ENCODE assay signal across 18 mouse cellular contexts in the genomic region with DNA sequence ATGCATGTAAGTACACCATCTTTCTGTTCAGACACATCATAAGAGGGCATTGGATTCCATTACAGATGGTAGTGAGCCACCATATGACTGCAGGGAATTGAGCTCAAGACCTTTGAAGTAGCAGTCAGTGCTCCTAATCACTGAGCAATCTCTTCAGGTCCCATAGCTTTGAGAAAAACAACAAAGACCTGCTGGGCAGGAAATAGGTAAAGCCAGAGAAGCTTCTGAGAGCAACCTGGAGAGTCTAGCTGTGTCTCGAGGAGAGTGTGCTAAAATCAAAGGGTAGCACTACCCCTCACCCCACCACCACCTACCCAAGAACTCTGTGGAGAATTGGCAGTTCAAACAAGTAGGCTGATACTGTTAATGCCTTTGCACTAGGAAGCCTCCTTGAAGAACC.
DNase-seq lines count a peak whose midpoint lies in the region; ATAC-seq lines count a peak whose summit lies in the region.
"Had no signal": no experiment of that assay in that cellular context is flagged by ENCODE, and none has a peak within 500 bp of the region (broad histone marks: within the 10 kb centered on the region; RNA-seq: fewer than 3 reads in every experiment).

No protein-coding gene starts in this region.

- DNase-seq in CD4-positive, CD25-positive, alpha-beta regulatory T cell, adult 2 months (ENCODE audit: low read depth, low spot score), result peak; percentile 36
- DNase-seq in thymus, postnatal 4 days, result peak; percentile 11
- no peak for DNase-seq in embryo, embryonic 10 days (ENCODE audit: low spot score)
- DNase-seq in MN1 (ENCODE audit: low spot score), result no peak
- DNase-seq in kidney, adult 18-20 months, result no peak
- DNase-seq: adrenal gland, postnatal 25 days; cerebellum, adult 18-20 months; cerebellum, postnatal 14 days; forebrain, postnatal 0 days; heart, postnatal 10 days; kidney, adult 9 months; kidney, postnatal 10 days; layer of hippocampus, adult 9-11 months had no signal

- peak; percentile 51 for ATAC-seq in activated CD4-positive, CD25-positive, alpha-beta regulatory T cell, adult 4 months
- peak; percentile 23; the same call in 1 of the 2 replicates for ATAC-seq in neutrophil, adult 5-6 weeks (ENCODE audit: extremely low read depth, insufficient number of reproducible peaks, low FRiP score, poor library complexity, severe bottlenecking)
- ATAC-seq: forebrain, postnatal 0 days; hindbrain, embryonic 16.5 days; intestine, embryonic 16.5 days; Patski had no signal

Comparison
In these comparisons a context has a peak if more than half of its experiments do, and no peak if none do; other contexts are left out.
1. DNase-seq: peak in CD4-positive, CD25-positive, alpha-beta regulatory T cell, adult 2 months (single experiment) and thymus, postnatal 4 days (single experiment); none in embryo, embryonic 10 days (single experiment), MN1 (single experiment) and kidney, adult 18-20 months (single experiment).